Mouse (Mus musculus): ENCODE measurements at regions not wholly inside any gene's neighbourhood (a gene's known extent, or its start where the extent isn't known, plus 50 kb on each side); places are given as distances from the start of the nearest gene placed in this dataset.

GRCm38 (mm10) chr3:131770486-131770885 lies 205.9 kb downstream of the Papss1 start:
- Histone ChIP-seq H3K36me3 (no peaks in the 10 kb centered on the region), H3K9ac (no peak overlapping the region), H3K27me3 (replicated peaks) (no peaks in the 10 kb centered on the region), H3K4me1 (replicated peaks) (peaks cover 4% of the 10 kb centered on the region; the same call in 1 of the 2 replicates), H3K27ac (ENCODE audit: poor library complexity, severe bottlenecking) (no peak overlapping the region), H3K4me2 (no peak overlapping the region), H3K9me3 (replicated peaks) (no peaks in the 10 kb centered on the region), H3K4me3 (no peak overlapping the region)
- no peak for ATAC-seq (ENCODE audit: insufficient number of reproducible peaks, low FRiP score)
- 85% methylated on average over 1 of the region's 1 CpGs for WGBS

- no peak overlapping the region for H3K27ac ChIP-seq (ENCODE audit: poor library complexity, severe bottlenecking)
- no peak for ATAC-seq (ENCODE audit: insufficient number of reproducible peaks, low FRiP score)
- no peak overlapping the region for H3K4me3 ChIP-seq
- 67% methylated on average over 4 of the region's 4 CpGs for WGBS
- no peak overlapping the region for H3K9ac ChIP-seq
- H3K4me2 ChIP-seq, result no peak overlapping the region
- H3K9me3 ChIP-seq (replicated peaks), result no peaks in the 10 kb centered on the region
- no peaks in the 10 kb centered on the region for H3K27me3 ChIP-seq (replicated peaks)
- H3K36me3 ChIP-seq, result no peaks in the 10 kb centered on the region
- peaks cover 4% of the 10 kb centered on the region; the same call in 1 of the 2 replicates for H3K4me1 ChIP-seq (replicated peaks)
Observed at GRCm38 (mm10) chr3:131771863-131772546, 207.4 kb downstream of the Papss1 start.

GRCm38 (mm10) chr3:131772593-131772992 lies 208.0 kb downstream of the Papss1 start:
- H3K36me3 ChIP-seq, result no peaks in the 10 kb centered on the region
- H3K4me2 ChIP-seq, result no peak overlapping the region
- no peak overlapping the region for H3K4me3 ChIP-seq
- peaks cover 4% of the 10 kb centered on the region; the same call in 1 of the 2 replicates for H3K4me1 ChIP-seq (replicated peaks)
- no peak for ATAC-seq (ENCODE audit: insufficient number of reproducible peaks, low FRiP score)
- H3K27ac ChIP-seq (ENCODE audit: poor library complexity, severe bottlenecking), result no peak overlapping the region
- H3K9ac ChIP-seq, result no peak overlapping the region
- WGBS, result 43% methylated on average over 5 of the region's 5 CpGs
- H3K9me3 ChIP-seq (replicated peaks), result no peaks in the 10 kb centered on the region
- H3K27me3 ChIP-seq (replicated peaks), result no peaks in the 10 kb centered on the region

- Histone ChIP-seq H3K36me3 (no peaks in the 10 kb centered on the region), H3K4me2 (no peak overlapping the region), H3K27ac (ENCODE audit: poor library complexity, severe bottlenecking) (no peak overlapping the region), H3K4me1 (replicated peaks) (peaks cover 4% of the 10 kb centered on the region; the same call in 1 of the 2 replicates), H3K9ac (no peak overlapping the region), H3K9me3 (replicated peaks) (no peaks in the 10 kb centered on the region), H3K27me3 (replicated peaks) (no peaks in the 10 kb centered on the region), H3K4me3 (no peak overlapping the region)
- no peak for ATAC-seq (ENCODE audit: insufficient number of reproducible peaks, low FRiP score)
- 64% methylated on average over 4 of the region's 4 CpGs for WGBS
Observed at GRCm38 (mm10) chr3:131775431-131775830, 210.9 kb downstream of the Papss1 start.

- no peaks in the 10 kb centered on the region for H3K27me3 ChIP-seq (replicated peaks)
- H3K27ac ChIP-seq (ENCODE audit: poor library complexity, severe bottlenecking), result no peak overlapping the region
- H3K4me3 ChIP-seq, result no peak overlapping the region
- WGBS, result 75% methylated on average over 2 of the region's 2 CpGs
- H3K36me3 ChIP-seq, result no peaks in the 10 kb centered on the region
- H3K4me1 ChIP-seq (replicated peaks), result peaks cover 4% of the 10 kb centered on the region; the same call in 1 of the 2 replicates
- H3K9me3 ChIP-seq (replicated peaks), result no peaks in the 10 kb centered on the region
- H3K4me2 ChIP-seq, result no peak overlapping the region
- ATAC-seq (ENCODE audit: insufficient number of reproducible peaks, low FRiP score), result no peak
- H3K9ac ChIP-seq, result no peak overlapping the region
Observed at GRCm38 (mm10) chr3:131776650-131777049, 212.1 kb downstream of the Papss1 start.

- Histone ChIP-seq H3K27me3 (replicated peaks) (no peaks in the 10 kb centered on the region), H3K9me3 (replicated peaks) (no peaks in the 10 kb centered on the region), H3K9ac (no peak overlapping the region), H3K4me3 (no peak overlapping the region), H3K36me3 (no peaks in the 10 kb centered on the region), H3K4me1 (replicated peaks) (no peaks in the 10 kb centered on the region), H3K27ac (ENCODE audit: poor library complexity, severe bottlenecking) (no peak overlapping the region), H3K4me2 (no peak overlapping the region)
- ATAC-seq (ENCODE audit: insufficient number of reproducible peaks, low FRiP score), result no peak
- 73% methylated on average over 7 of the region's 7 CpGs for WGBS
Observed at GRCm38 (mm10) chr3:131779803-131780202, 215.2 kb downstream of the Papss1 start.

GRCm38 (mm10) chr3:131785524-131785923 lies 221.0 kb downstream of the Papss1 start:
- Histone ChIP-seq H3K27me3 (replicated peaks) (no peaks in the 10 kb centered on the region), H3K9me3 (replicated peaks) (no peaks in the 10 kb centered on the region), H3K9ac (no peak overlapping the region), H3K27ac (ENCODE audit: poor library complexity, severe bottlenecking) (no peak overlapping the region), H3K4me1 (replicated peaks) (no peaks in the 10 kb centered on the region), H3K4me2 (no peak overlapping the region), H3K4me3 (no peak overlapping the region), H3K36me3 (no peaks in the 10 kb centered on the region)
- 69% methylated on average over 3 of the region's 3 CpGs for WGBS
- ATAC-seq (ENCODE audit: insufficient number of reproducible peaks, low FRiP score), result no peak

- no peak for ATAC-seq (ENCODE audit: insufficient number of reproducible peaks, low FRiP score)
- Histone ChIP-seq H3K4me3 (no peak overlapping the region), H3K27me3 (replicated peaks) (no peaks in the 10 kb centered on the region), H3K36me3 (no peaks in the 10 kb centered on the region), H3K4me1 (replicated peaks) (no peaks in the 10 kb centered on the region), H3K27ac (ENCODE audit: poor library complexity, severe bottlenecking) (no peak overlapping the region), H3K9me3 (replicated peaks) (no peaks in the 10 kb centered on the region), H3K9ac (no peak overlapping the region), H3K4me2 (no peak overlapping the region)
- WGBS, result 74% methylated on average over 2 of the region's 2 CpGs
Observed at GRCm38 (mm10) chr3:131788321-131788720, 223.8 kb downstream of the Papss1 start.

- Histone ChIP-seq H3K4me2 (no peak overlapping the region), H3K36me3 (no peaks in the 10 kb centered on the region), H3K9me3 (replicated peaks) (no peaks in the 10 kb centered on the region), H3K9ac (no peak overlapping the region), H3K27me3 (replicated peaks) (no peaks in the 10 kb centered on the region), H3K27ac (ENCODE audit: poor library complexity, severe bottlenecking) (no peak overlapping the region), H3K4me3 (no peak overlapping the region), H3K4me1 (replicated peaks) (no peaks in the 10 kb centered on the region)
- no peak for ATAC-seq (ENCODE audit: insufficient number of reproducible peaks, low FRiP score)
Observed at GRCm38 (mm10) chr3:131789177-131789576, 224.6 kb downstream of the Papss1 start.

- no peaks in the 10 kb centered on the region for H3K4me1 ChIP-seq (replicated peaks)
- H3K9ac ChIP-seq, result no peak overlapping the region
- no peak overlapping the region for H3K4me2 ChIP-seq
- H3K9me3 ChIP-seq (replicated peaks), result no peaks in the 10 kb centered on the region
- no peak overlapping the region for H3K27ac ChIP-seq (ENCODE audit: poor library complexity, severe bottlenecking)
- 81% methylated on average over 1 of the region's 1 CpGs for WGBS
- no peak for ATAC-seq (ENCODE audit: insufficient number of reproducible peaks, low FRiP score)
- H3K27me3 ChIP-seq (replicated peaks), result no peaks in the 10 kb centered on the region
- no peak overlapping the region for H3K4me3 ChIP-seq
- H3K36me3 ChIP-seq, result no peaks in the 10 kb centered on the region
Observed at GRCm38 (mm10) chr3:131794056-131794455, 229.5 kb downstream of the Papss1 start.

GRCm38 (mm10) chr3:131795108-131796005 lies 230.8 kb downstream of the Papss1 start:
- no peak for ATAC-seq (ENCODE audit: insufficient number of reproducible peaks, low FRiP score)
- no peaks in the 10 kb centered on the region for H3K36me3 ChIP-seq
- WGBS, result 85% methylated on average over 10 of the region's 10 CpGs
- H3K27ac ChIP-seq (ENCODE audit: poor library complexity, severe bottlenecking), result no peak overlapping the region
- no peaks in the 10 kb centered on the region for H3K9me3 ChIP-seq (replicated peaks)
- no peak overlapping the region for H3K4me3 ChIP-seq
- no peaks in the 10 kb centered on the region for H3K27me3 ChIP-seq (replicated peaks)
- no peak overlapping the region for H3K4me2 ChIP-seq
- H3K4me1 ChIP-seq (replicated peaks), result no peaks in the 10 kb centered on the region
- H3K9ac ChIP-seq, result no peak overlapping the region
